Mouse (Mus musculus): Measurements from ENCODE around the gene Wsb1.

DNA sequence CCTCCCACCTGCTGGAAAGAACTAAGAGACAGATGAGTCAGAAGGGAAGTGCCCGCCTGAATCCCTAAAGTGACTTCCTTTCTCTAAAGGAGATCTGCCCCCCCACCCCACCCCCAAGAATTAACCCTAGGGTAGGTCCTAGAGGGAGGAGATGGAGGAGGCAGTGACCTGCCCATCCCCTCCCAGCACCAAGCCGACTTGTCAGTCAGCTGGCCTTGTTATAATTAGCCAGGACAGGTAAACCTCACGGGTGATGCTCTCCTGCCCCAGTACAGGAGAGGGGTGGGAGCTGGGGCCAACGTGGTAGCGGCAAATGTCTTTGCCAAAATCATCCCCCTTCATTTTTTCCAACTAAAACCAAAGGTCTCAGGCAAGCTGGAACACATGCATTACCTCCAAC lies 37.2 kb upstream of the Wsb1 start:
- TF ChIP-seq GATA1 (IDR thresholded peaks at IDR 0.05; ENCODE audit: low read depth, low read length) (no peak), CTCF (IDR thresholded peaks at IDR 0.05 in 2 of 3, conservative IDR thresholded peaks at IDR 0.05 in 1 of 3; ENCODE audit: control insufficient read depth in 1 of 3, insufficient read depth in 1 of 3, low read depth in 2 of 3, low read length in 3 of 3, poor library complexity in 1 of 3, severe bottlenecking in 1 of 3) (no peak)

Data from MEL (cell line).